Mouse (Mus musculus) granulocyte monocyte progenitor cell, adult 5-6 weeks (primary cell): ENCODE data around the gene Slco1a5. TPM values are rescaled to one million over a fixed set of nuclear protein-coding genes. Genes with fewer than 3 reads are reported as not detected.
"Not testable (repeated sequence)": the region's sequence is repeated elsewhere in the genome, so short reads cannot be mapped to it uniquely, and the experiment has no call there.

Experiments
- ATAC-seq: replicated peaks from 2 replicates; pipeline ENCODE4 v1.8.0; 2016; ENCODE audit warnings: mild to moderate bottlenecking, moderate TSS enrichment, inconsistent platforms; ENCODE audit not compliant: poor library complexity, severe bottlenecking
- total RNA-seq, 2 experiments: library from RNA; stranded (forward) in 1 of 2; stranded (reverse) in 1 of 2; fragments of 200-712, 200-1000 nt in 1 of 2; fragments of >200 nt in 1 of 2; fragmentation: Nextera tagmentation in 1 of 2; gene quantifications; 2 replicates each; pipeline ENCODE4 v1.2.3; 2014 to 2017

Slco1a5 gene
- total RNA-seq (2014; fragmentation: Nextera tagmentation) (not detected in 2 replicates), total RNA-seq (2017) (not detected in 2 replicates)

GRCm38 (mm10) chr6:142322881-142323280 lies at the start of gene Slco1a5:
TSS of gene Slco1a5 (minus strand) at chr6:142322981.
- ATAC-seq: no peak

GRCm38 (mm10) chr6:142369568-142369967 lies 46.8 kb upstream of the Slco1a5 start:
- no peak for ATAC-seq

DNA sequence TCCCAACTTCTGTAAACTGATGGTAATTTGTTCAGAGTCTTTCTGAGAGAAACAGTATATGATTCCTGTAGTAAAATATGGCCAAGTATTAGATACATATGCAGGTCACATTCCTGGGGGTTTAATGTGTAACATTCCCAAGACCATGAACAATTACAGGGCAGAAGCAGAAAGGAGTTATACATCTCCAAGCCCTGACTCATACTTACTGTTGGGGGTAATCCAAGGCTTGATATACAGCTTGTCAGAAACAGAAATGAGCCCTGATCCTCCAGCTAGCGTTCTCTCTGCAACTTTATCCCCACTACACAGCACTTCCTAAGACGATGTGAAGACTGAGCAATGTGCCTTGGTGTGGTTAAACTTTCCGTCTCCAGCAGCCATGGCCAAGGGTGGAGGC lies 44.8 kb upstream of the Slco1a5 start:
- ATAC-seq: no peak

DNA sequence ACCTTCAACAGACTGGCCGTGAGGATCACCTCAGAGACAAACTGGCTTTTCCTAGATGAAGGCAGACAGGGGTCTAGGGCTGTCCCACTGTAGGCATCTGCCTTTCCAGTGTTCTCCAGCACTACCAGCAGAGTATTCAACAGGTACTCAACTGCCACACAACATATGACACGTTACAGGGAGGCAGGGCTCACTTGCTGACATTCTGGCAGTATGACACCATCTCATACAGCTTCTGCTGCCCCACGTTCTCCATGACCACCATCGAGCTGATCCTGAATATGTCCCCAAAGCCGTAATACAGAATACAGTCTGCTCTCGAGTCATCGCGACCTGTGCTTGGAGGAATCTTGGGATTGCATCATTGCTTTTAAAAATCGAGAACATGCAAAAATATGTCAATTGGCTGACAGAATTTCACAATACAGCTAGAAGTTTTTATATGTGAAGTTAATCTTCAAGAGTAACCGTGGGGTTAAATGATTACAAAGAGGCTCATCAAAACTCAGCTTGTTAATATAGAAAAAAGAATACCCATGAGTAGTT lies 43.8 kb upstream of the Slco1a5 start:
- no peak for ATAC-seq

DNA sequence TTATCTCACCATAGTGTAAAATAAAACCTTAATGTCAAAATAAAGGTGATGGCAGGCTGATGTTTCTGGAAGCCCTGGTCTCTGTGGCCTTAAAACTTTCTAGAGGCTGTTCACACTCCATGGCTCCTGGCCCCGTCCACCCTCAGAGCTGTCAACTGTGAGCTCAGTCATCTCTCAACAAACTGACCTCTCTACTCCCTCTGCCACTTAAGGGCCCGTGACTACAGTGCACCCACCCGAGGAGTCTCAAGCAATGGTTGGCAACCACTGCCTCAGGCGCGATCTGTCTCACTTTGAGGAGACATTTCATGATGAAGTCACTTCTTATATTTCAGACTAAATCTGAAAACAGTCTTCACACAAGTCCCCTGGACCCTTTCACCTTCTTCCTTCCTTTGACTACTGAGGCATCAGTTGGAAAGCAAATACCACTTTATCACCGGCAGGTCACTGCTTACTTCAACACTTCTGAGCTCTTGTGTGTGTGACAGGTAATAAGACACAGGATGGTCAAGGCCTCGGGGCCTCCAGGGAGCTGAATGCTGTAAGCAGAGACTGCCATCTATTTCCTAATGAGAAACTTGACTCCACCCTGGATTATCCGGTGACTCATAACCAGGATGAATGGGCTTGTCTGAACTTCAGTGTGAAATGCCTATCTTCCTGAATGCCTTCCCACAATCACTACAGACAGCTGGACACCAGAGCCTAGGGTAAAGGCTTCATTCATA lies 43.1 kb upstream of the Slco1a5 start:
- no peak for ATAC-seq

GRCm38 (mm10) chr6:142363019-142363576 lies 40.3 kb upstream of the Slco1a5 start:
- ATAC-seq: no peak

DNA sequence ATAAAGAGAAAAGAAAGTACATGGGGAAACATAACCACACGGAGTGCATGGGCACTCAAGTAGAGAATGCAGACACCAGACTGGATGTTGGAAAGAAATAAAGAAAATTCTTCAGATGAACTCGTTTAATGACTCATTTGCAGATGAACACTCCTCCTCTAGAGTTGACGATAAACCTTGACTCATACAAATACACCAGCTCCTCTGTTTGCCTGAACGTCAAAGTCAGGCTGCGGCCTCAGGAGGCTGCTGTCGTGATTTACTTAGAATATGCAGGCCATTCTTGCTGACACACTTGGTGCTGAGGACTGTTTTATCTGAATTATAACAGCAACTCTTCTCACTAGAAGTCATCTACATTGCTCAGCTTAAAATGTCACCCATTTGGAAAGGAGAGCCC lies 39.3 kb upstream of the Slco1a5 start:
- no peak for ATAC-seq

GRCm38 (mm10) chr6:142357106-142357505 lies 34.3 kb upstream of the Slco1a5 start:
- ATAC-seq: no peak

DNA sequence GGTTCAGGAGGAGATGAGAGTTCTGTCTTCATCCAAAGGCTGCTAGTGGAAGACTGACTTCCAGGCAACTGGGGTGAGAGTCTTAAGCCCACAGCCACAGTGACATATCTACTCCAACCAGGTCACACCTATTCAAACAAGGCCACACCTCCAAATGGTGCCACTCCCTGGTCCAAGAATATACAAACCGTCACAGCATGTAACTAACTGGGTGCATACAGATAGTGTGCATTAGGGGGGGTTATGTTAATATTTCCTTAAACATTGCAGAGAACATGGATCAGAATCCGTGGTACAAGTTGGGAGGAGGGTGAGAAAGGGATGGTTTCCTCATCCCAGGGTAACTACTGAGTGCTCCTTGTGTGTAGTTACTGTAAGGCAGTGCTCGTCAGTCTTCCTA lies 29.3 kb upstream of the Slco1a5 start:
- not testable (repeated sequence) for ATAC-seq

DNA sequence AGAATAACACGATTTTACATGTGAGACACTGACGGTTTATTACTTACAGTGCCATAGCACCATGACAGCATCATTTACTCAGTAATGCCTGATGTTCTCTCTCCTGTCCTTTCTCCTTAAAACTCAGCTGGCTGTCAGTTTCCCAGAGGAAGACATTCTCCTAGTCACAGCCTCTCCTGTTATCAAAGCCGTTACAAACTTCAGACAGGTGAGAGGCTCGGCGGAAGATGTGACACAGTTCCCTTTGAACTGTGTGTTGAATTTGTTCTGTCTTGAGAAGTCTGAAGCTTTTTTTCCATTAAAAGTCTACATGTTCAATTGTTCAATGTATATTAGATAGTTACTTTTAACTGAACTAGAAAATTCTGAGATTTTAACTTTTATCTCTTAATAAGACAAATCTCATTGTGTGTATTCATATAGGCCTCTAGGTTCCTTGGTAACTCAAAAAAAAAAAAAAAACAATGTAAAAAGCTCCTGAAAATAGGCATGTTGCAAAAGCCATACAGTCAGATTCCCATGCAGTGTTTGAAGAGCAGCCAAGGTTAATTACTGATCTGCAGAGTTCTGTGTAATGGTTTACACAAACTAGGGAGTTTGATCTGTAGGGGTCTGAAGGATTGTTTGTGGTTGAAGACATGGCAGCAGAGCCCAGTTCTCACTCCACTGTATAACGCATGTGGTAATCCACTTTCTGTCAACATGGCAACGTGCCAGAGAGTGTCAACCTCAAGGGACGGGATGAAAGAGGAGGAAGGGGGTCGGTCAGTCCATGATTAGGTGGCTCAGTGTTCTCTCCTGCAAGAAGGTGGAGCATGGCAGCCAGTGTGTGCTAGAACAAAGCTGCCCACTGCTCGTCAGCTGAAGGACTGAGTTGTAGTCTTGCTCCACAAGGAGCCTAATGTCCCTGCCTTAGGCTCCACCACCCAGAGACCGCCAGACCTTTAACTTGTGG lies 24.9 kb upstream of the Slco1a5 start:
- ATAC-seq: no peak

DNA sequence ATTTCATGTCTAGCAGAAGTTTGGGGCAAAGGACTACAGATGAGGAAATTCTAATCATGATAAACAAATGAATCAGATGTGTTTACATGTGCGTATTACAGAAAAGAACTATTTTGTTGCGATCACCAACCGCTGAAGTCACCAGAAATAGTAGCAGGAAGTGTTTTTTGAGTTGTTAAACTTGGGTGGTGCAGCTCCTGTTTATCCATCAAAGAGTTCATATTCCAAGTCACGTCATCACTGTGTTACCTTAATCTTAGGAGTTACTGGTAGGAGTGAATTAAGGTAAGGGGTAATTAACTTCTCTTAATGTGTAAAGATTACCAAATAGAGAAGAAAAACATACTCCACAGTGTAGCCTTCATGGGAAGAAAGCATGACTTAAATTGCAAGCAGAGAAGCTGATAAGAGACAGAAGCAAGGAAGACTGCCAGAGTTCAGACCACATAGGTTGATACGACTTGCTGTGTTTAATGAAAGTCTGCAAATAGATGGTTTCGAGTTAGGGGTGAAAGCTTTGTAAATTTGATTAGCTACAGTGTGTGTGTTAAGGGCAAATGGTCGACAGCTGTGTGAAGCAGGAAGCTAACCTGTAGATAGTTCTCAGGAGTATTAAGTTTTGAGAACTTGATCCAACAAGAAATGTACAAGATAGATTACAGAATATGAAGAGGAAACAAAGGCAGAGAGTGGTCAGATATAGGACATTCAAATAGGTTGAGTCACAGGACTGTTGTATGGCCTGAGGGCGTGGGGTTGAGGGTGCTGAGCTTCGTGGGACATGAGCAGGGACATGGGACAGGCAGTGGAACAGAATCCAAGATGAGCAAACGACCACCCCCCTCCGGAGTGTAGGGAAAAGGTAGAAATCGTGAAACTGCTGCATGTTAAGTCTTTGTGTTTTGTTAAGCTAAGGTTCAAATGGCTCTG lies 23.7 kb upstream of the Slco1a5 start:
- 0 out of 2 replicates have a peak, but pooled peaks have one; percentile 11 for ATAC-seq

DNA sequence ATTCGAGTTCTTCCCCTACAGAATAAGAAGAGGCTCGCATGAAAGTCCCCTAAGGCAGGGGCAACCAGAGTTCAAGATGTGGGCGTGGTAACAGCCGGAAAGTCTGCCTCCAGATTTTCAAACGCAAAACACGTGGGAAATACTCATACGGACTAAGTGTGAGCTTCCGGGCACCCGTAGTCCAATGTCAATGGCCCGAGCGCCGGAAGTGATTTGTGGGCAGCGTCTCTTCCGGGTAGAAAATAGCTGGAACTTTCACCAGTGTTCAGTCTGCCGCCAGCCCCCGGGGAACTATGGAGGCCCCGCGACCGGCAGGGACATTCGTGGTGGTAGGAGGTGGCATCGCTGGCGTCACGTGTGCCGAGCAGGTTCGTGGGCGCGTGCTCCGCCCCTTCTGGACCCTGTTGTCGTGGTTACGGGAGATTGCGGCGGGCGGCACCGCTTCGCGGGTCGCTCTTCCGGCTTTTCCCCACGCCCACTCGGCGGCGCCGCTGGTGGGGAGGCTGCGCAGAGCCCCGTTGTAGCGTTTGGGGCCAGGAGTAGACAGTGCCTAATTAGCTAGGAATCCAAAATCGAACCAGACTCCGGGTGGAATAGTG lies 22.8 kb upstream of the Slco1a5 start, which contains the start of gene Pyroxd1:
Pyroxd1 (plus strand) TSS at position 215 of the 599 bp plus-strand sequence.
- ATAC-seq: peak; percentile 93

GRCm38 (mm10) chr6:142343561-142343960 lies 20.8 kb upstream of the Slco1a5 start:
- peak; percentile 30; the same call in 1 of the 2 replicates for ATAC-seq

- ATAC-seq: no peak
Observed at GRCm38 (mm10) chr6:142339576-142339975, 16.8 kb upstream of the Slco1a5 start.

DNA sequence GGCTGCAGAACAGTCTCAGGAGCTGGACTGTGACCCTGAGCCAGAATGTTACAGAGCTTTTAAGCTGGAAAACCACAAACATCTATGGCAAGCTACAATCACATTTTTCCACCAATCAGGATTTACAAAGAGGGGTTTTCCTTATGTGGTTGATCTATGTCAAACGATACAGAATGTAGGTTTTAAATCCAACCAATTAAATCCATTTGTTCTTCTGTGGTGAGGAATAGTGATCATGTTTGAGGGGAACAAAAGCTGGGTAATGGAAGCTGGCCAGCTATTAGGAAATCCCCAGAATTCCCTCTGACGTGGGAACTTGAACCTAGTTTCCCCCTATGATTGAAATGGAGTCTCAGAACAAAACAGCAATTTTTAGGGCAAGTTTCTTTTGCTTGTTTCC lies 16.2 kb upstream of the Slco1a5 start:
- no peak for ATAC-seq

DNA sequence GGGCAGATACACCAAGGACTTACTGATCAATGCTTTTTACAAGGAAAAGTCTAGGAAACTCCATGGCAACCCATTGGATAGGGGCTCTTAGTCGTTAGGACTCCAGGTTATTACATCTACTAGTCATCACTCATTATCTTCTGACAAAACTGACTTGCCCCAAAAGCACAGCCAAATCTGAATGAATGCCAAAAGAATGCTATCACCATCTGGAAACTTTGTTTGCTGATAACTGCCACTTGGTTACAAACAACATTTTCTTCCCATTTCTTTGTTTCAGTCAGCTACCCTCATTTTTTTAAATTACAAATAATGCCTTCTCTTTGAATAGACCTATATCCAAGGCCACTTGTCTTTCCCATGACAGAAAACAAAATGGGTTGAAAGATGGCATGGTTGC lies 6.4 kb upstream of the Slco1a5 start:
- ATAC-seq: no peak

GRCm38 (mm10) chr6:142326598-142326997 lies 3.8 kb upstream of the Slco1a5 start:
- no peak for ATAC-seq

DNA sequence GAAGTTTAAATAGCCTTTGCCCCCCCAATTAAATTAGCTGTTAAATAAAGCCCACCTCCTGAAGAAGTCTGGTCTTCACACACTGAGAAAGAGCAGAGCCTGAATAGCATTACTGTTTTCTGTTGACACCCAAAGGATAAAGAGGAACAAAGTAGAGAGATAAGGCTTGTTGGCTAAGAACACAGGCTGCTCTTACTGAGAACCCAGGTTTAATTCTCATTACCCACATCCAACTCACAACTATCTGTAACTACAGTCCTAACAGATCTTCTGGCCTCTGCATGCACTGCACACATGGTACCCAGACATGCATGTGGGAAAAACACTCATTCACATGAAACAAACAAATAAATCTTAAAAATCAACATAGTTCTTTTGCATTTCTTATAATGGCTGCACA lies 5.7 kb downstream of the Slco1a5 start:
- no peak for ATAC-seq

DNA sequence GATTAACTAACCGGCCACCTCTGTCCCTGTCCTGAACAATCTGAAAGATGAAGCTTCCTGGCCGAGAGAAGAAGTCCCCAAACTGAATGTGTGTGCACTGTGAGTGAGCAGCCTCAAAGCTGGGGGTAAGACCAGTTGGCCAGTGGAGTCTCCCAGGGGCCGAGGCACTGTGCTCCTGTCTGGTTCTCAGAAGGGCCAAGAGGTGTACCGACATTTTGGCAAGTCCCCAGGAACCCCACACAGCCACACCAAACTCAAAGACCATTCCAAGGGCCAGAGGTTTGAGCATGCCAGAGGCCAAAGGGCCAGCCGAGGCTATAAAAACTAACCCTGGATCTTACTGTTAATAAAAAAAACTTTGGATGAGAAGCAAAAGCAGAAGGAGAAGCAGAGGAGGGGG lies 8.5 kb downstream of the Slco1a5 start:
- ATAC-seq: no peak
